Mouse (Mus musculus) adrenal gland, postnatal 14 days (tissue): Measurements from ENCODE around the gene Shoc2. TPM values are rescaled to one million over a fixed set of nuclear protein-coding genes. Genes with fewer than 3 reads are reported as not detected.

Experiments
- total RNA-seq: library from RNA; stranded (reverse); gene quantifications from 2 replicates; pipeline ENCODE4 v1.2.3, GENCODE M21; 2021

Shoc2 gene
- total RNA-seq, 1 experiment from 2014 or later = 42.0 TPM

Other genes with a start within 250 kb of the Shoc2 start
- 109 and 110 TPM in 2 replicates for gene Pdcd4, start 52.1 kb upstream of the Shoc2 start, total RNA-seq
- 23.2 and 26.1 TPM in 2 replicates for gene Bbip1, start 321 bp downstream of the Shoc2 start, total RNA-seq
- gene Adra2a, start 99.8 kb downstream of the Shoc2 start, total RNA-seq = 0.67 and 2.2 TPM in 2 replicates